8 mouse cellular contexts compared by ENCODE assay signal in genomic region chr13:43865036-43865435, GRCm38 (mm10).
A peak's percentile ranks its signal among the peaks of the same experiment; 100 is the strongest.
DNase-seq lines count a peak whose midpoint lies in the region; ATAC-seq lines count a peak whose summit lies in the region.

No protein-coding gene starts in this region.

- no peaks in the 10 kb centered on the region; the same call in 1 of the 2 replicates for H3K27me3 ChIP-seq in forebrain, embryonic 14.5 days (replicated peaks; ENCODE audit: control insufficient read depth, insufficient read depth, low read length)
- peaks cover 27% of the 10 kb centered on the region for H3K27me3 ChIP-seq in hindbrain, embryonic 12.5 days
- peaks cover 26% of the 10 kb centered on the region; the same call in 1 of the 2 replicates for H3K27me3 ChIP-seq in neural tube, embryonic 13.5 days

- H3K27ac ChIP-seq in forebrain, embryonic 14.5 days (ENCODE audit: low read depth, low read length), result no peak overlapping the region; the same call in 1 of the 2 replicates
- no peak overlapping the region; the same call in 1 of the 2 replicates for H3K27ac ChIP-seq in hindbrain, embryonic 12.5 days
- no peak overlapping the region for H3K27ac ChIP-seq in neural tube, embryonic 13.5 days (replicated peaks)

- peak overlapping the region; percentile 46; the same call in 1 of the 2 replicates for H3K9ac ChIP-seq in forebrain, embryonic 14.5 days (ENCODE audit: low read length)
- peak overlapping the region; percentile 33; the same call in 1 of the 2 replicates for H3K9ac ChIP-seq in hindbrain, embryonic 12.5 days
- peak overlapping the region; percentile 38 for H3K9ac ChIP-seq in neural tube, embryonic 13.5 days

- ATAC-seq in cerebellum, adult (ENCODE audit: insufficient number of reproducible peaks, low FRiP score, low TSS enrichment), result 0 out of 2 replicates have a peak, but pooled peaks have one; percentile 5
- ATAC-seq in forebrain, embryonic 14.5 days, result peak; percentile 29
- ATAC-seq in hindbrain, embryonic 12.5 days (ENCODE audit: low FRiP score), result peak; percentile 34
- ATAC-seq in neural tube, embryonic 13.5 days (ENCODE audit: low read depth), result peak; percentile 55
- no peak for ATAC-seq in activated CD4-positive, CD25-positive, alpha-beta regulatory T cell, adult 4 months

- no peak for DNase-seq in cerebellum, adult 8-10 months
- DNase-seq in adrenal gland, adult 18-20 months (ENCODE audit: low spot score in 2 of 2), result peak; percentile 9 to 26
- DNase-seq in forebrain, embryonic 14.5 days (ENCODE audit: low spot score), result no peak
- peak; percentile 15 for DNase-seq in liver

- H3K4me1 ChIP-seq in forebrain, embryonic 14.5 days (ENCODE audit: control insufficient read depth, insufficient read depth, low read length), result peaks cover 8% of the 10 kb centered on the region; the same call in 1 of the 2 replicates
- H3K4me1 ChIP-seq in hindbrain, embryonic 12.5 days, result peaks cover 16% of the 10 kb centered on the region
- H3K4me1 ChIP-seq in neural tube, embryonic 13.5 days (replicated peaks), result peaks cover 24% of the 10 kb centered on the region

- H3K36me3 ChIP-seq in forebrain, embryonic 14.5 days (ENCODE audit: control insufficient read depth, insufficient read depth, low read length), result no peaks in the 10 kb centered on the region
- no peaks in the 10 kb centered on the region for H3K36me3 ChIP-seq in hindbrain, embryonic 12.5 days
- H3K36me3 ChIP-seq in neural tube, embryonic 13.5 days, result no peaks in the 10 kb centered on the region

- WGBS in forebrain, embryonic 14.5 days, result 4% methylated on average over 20 of the region's 20 CpGs
- 1% methylated on average over 20 of the region's 20 CpGs for WGBS in hindbrain, embryonic 12.5 days
- WGBS in neural tube, embryonic 13.5 days, result 1% methylated on average over 20 of the region's 20 CpGs

- H3K4me2 ChIP-seq in forebrain, embryonic 14.5 days (ENCODE audit: low read length), result peak overlapping the region; percentile 54
- peak overlapping the region; percentile 54 for H3K4me2 ChIP-seq in hindbrain, embryonic 12.5 days (replicated peaks)
- peak overlapping the region; percentile 57 for H3K4me2 ChIP-seq in neural tube, embryonic 13.5 days

- H3K9me3 ChIP-seq in forebrain, embryonic 14.5 days (replicated peaks; ENCODE audit: control insufficient read depth, low read length), result no peaks in the 10 kb centered on the region
- H3K9me3 ChIP-seq in hindbrain, embryonic 12.5 days (replicated peaks), result no peaks in the 10 kb centered on the region
- H3K9me3 ChIP-seq in neural tube, embryonic 13.5 days, result no peaks in the 10 kb centered on the region

- H3K4me3 ChIP-seq in forebrain, embryonic 14.5 days (ENCODE audit: low read depth, low read length), result peak overlapping the region; percentile 12
- peak overlapping the region; percentile 21 for H3K4me3 ChIP-seq in hindbrain, embryonic 12.5 days
- peak overlapping the region; percentile 31 for H3K4me3 ChIP-seq in neural tube, embryonic 13.5 days

Comparison
In these comparisons a context has a peak if more than half of its experiments do, and no peak if none do; other contexts are left out.
1. DNase-seq: peak in adrenal gland, adult 18-20 months (2 of 2) and liver (single experiment); none in cerebellum, adult 8-10 months (single experiment) and forebrain, embryonic 14.5 days (single experiment).
2. Peak in every context shown above with its lines, with median percentiles within 50 percentile points of each other: H3K4me2 ChIP-seq, H3K4me3 ChIP-seq and H3K9ac ChIP-seq.